Mouse (Mus musculus) olfactory bulb, adult 2 months (tissue): ENCODE data around the gene Rad9a. TPM values are rescaled to one million over a fixed set of nuclear protein-coding genes. Genes with fewer than 3 reads are reported as not detected.
A peak's percentile ranks its signal among the peaks of the same experiment; 100 is the strongest.

Source experiments
- H3K27ac ChIP-seq: fragments of 200-500 bp; 2 replicates; pipeline ENCODE4 v1.5.1; 2012; ENCODE audit warnings: low read depth, low read length; ENCODE audit not compliant: insufficient read depth
- H3K4me1 ChIP-seq: fragments of 200-500 bp; 2 replicates; pipeline ENCODE4 v1.6.1; 2012; ENCODE audit warnings: low read length; ENCODE audit not compliant: control insufficient read depth, insufficient read depth
- H3K4me3 ChIP-seq: fragments of 200-500 bp; 2 replicates; pipeline ENCODE4 v1.5.1; 2012; ENCODE audit warnings: mild to moderate bottlenecking, low read depth, low read length, moderate library complexity; ENCODE audit not compliant: insufficient read depth
- CTCF ChIP-seq: fragments of 200-500 bp; IDR thresholded peaks from 2 replicates; pipeline ENCODE4 v1.5.1; 2012; ENCODE audit warnings: low read depth, mild to moderate bottlenecking, low read length, moderate library complexity; ENCODE audit not compliant: insufficient read depth
- POLR2A ChIP-seq: fragments of 200-500 bp; IDR thresholded peaks from 2 replicates; pipeline ENCODE4 v1.6.1; 2012; ENCODE audit warnings: mild to moderate bottlenecking, low read depth, low read length, moderate library complexity; ENCODE audit not compliant: insufficient read depth
- WGBS: fragments of 180-500 bp; shearing (Covaris S2); methylation state at CpG from one replicate; pipeline ENCODE4 v1.1.7; 2018; 5-methylcytosine and 5-hydroxymethylcytosine counted together
- polyA plus RNA-seq: library from polyadenylated mRNA; stranded (reverse); fragments of >200 nt; gene quantifications from 2 replicates; pipeline ENCODE4 v1.2.4, GENCODE M21; 2012; ENCODE audit warnings: low replicate concordance; ENCODE audit not compliant: missing spikeins, insufficient read depth, insufficient read length

Rad9a gene
- polyA plus RNA-seq, 1 experiment: not detected

DNA sequence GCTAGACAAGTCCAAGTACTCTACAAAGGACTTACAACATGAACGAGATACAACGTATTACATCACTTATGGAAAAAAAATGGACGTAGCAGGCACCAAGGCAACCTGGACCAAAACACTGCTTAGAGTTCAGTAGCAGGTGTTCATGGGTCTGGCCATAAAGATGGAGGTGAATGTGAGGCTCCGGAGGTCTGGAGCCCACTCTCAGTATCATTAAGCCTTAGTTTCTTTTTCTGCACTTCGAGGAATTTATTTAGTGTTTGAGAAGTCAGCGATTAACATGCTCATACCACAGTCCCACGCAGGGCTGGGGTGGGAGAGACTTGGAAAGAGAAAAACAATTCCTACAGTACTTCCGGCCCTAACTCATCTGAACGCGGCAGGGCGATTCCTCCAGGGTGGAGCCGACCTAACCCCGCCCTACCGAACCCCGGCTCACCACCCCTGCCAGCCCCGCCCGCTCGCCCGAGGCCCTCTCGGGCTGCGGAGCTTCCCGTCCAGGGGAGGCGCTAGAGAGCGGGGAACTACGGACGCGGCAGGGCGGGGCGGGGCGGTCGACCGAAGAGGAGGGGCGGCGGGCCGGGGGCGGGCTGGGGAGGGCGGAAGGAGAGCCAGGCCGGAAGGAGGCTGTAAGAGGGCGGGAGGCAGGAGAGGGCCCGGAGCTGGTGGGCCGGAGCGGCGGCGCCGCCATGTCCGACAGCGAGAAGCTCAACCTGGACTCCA, 9.8 kb downstream of the Rad9a start, which contains the start of gene Ppp1ca:
TSS of gene Ppp1ca (plus strand) at position 538 of the 723 bp plus-strand sequence.
- WGBS: 4% methylated on average over 42 of the region's 47 CpGs
- H3K27ac ChIP-seq: peak within 1 kb of the TSS; percentile 68
- TF ChIP-seq CTCF (peak; percentile 62; the same call in 1 of the 2 replicates), POLR2A (peak; percentile 85)
- H3K4me1 ChIP-seq: peaks cover 12% of the 10 kb centered on the region
- peak within 1 kb of the TSS; percentile 76 for H3K4me3 ChIP-seq

DNA sequence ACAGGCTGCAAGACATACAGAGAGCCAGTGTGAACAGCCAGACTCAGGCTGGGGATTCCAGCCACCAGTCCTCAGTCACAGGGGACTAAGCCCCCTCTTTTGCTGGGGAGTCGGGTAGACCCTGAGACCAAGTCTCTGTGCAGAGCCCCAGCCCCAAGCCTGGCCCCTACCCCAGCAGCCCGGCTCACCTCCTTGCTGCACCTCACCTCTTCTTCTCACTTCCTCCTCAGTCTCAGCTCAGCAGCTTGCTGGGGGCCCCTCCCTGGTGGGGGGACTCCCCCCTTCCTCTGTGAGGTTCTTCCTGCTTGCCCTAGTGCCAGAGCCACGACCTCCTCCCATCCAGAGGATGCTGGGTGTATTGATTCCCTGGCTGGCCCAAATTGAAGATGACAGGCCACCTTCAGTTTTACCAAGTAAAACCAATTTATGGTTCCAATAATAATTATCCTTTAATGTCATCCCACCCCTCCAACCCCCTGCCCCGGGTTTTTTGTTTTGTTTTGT, 10.6 kb downstream of the Rad9a start, which contains the start of gene Tbc1d10c:
TSS of gene Tbc1d10c (minus strand) at position 454 of the 504 bp plus-strand sequence.
- Histone ChIP-seq H3K4me1 (peaks cover 10% of the 10 kb centered on the region), H3K4me3 (peak within 1 kb of the TSS; percentile 76), H3K27ac (peak within 1 kb of the TSS; percentile 68)
- TF ChIP-seq CTCF (no peak), POLR2A (no peak)
- WGBS: 72% methylated on average over 4 of the region's 4 CpGs

GRCm38 (mm10) chr19:4189051-4189620, 12.3 kb downstream of the Rad9a start:
- Histone ChIP-seq H3K27ac (no peak overlapping the region), H3K4me1 (peaks cover 14% of the 10 kb centered on the region), H3K4me3 (no peak overlapping the region)
- whole genome bisulfite sequencing: 83% methylated on average over 12 of the region's 12 CpGs
- TF ChIP-seq POLR2A: no peak
- no peak for TF ChIP-seq CTCF

DNA sequence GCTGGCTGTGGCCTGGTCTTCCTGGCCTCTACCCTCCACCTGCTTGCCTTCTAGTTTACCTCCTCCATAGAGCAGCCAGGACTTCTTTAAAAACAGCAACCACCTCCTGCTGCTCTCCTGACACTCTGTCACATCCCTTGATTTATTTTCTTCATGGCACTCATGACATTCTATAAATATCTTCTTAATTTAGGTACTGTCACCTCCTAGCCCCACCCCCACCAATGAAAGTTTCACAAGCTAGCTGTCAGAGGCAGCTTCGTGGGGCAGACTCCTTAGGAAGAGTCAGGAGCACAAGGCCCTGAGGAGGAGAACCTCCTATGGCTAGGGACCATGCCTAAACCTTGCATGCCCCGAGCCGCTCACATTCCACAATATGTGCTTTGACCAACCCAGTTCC, 14.2 kb downstream of the Rad9a start:
- Histone ChIP-seq H3K27ac (no peak overlapping the region), H3K4me3 (no peak overlapping the region), H3K4me1 (peaks cover 8% of the 10 kb centered on the region)
- 78% methylated on average over 3 of the region's 3 CpGs for WGBS
- TF ChIP-seq CTCF: no peak
- no peak for TF ChIP-seq POLR2A

- H3K4me3 ChIP-seq: no peak overlapping the region
- peaks cover 13% of the 10 kb centered on the region for H3K4me1 ChIP-seq
- TF ChIP-seq CTCF (no peak), POLR2A (no peak)
- no peak overlapping the region for H3K27ac ChIP-seq
- 63% methylated on average over 15 of the region's 15 CpGs for WGBS
These were observed 16.2 kb downstream of the Rad9a start for GRCm38 (mm10) chr19:4184976-4185975.

DNA sequence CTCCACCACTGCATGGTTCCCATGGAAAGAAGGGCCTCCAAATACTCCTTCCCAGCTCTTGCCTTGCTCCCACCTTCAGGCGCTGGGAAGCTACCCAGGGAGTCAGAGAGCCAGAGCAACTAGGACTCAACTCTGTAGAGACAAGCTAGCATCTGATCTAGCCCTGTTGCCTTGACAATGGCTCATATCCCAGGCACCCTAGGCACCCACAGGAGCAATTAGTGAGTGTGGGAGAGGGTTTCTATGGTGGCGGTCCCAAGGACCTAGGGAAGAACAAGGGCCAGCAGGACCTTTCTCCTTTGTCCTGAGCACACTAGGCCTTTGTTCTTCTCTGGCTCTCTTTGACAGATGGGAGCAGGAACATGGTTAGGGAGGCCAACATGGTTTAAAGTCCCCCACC, 17.8 kb downstream of the Rad9a start:
- WGBS: 51% methylated on average over 2 of the region's 2 CpGs
- Histone ChIP-seq H3K4me1 (peaks cover 13% of the 10 kb centered on the region), H3K4me3 (no peak overlapping the region), H3K27ac (no peak overlapping the region)
- TF ChIP-seq CTCF: no peak
- TF ChIP-seq POLR2A: no peak

- 36% methylated on average over 3 of the region's 3 CpGs for WGBS
- Histone ChIP-seq H3K4me1 (peaks cover 10% of the 10 kb centered on the region), H3K27ac (no peak overlapping the region), H3K4me3 (no peak overlapping the region)
- TF ChIP-seq CTCF: no peak
- TF ChIP-seq POLR2A: no peak
These were observed 19.6 kb downstream of the Rad9a start for GRCm38 (mm10) chr19:4181892-4182291.

DNA sequence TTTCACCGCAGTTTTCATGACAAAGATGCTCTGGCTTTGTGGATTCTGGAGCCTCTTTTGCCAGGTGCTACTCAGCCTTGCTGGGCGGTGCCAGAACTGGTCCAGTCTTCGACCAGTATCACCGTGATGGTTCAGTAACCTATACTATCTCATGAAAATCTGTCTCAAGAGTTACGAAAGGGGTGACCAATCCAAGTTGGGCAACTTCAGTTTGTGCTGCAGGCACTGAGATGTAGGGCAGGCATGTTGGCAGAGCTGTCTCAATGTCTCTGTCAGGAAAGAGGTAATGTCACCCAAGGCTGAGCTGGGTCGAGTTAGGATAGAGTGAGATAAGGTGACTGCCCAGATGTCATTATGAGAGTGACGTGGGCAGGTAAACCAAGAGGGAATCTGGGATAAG, 21.1 kb downstream of the Rad9a start:
- WGBS: 92% methylated on average over 7 of the region's 7 CpGs
- TF ChIP-seq CTCF: no peak
- TF ChIP-seq POLR2A: no peak
- Histone ChIP-seq H3K4me3 (no peak overlapping the region), H3K27ac (no peak overlapping the region), H3K4me1 (peaks cover 12% of the 10 kb centered on the region)
